Mouse (Mus musculus) forebrain, embryonic 16.5 days (tissue): ENCODE measurements around the gene Ephb1. TPM values are rescaled to one million over a fixed set of nuclear protein-coding genes. Genes with fewer than 3 reads are reported as not detected.

Source experiments
- ATAC-seq: fragments of 200-750 bp; cut with Nextera tagmentation; 2 replicates; pipeline ENCODE4 v1.8.0; 2017; ENCODE audit warnings: mild to moderate bottlenecking, moderate library complexity
- H3K27ac ChIP-seq: fragments of 300-500 bp; sonication (generic); 2 replicates; pipeline ENCODE4 v1.5.1; 2014; ENCODE audit warnings: low read length, control low read depth
- H3K27me3 ChIP-seq: fragments of 300-500 bp; sonication (generic); replicated peaks from 2 replicates; pipeline ENCODE4 v1.6.1; 2014; ENCODE audit warnings: low read length; ENCODE audit not compliant: control insufficient read depth, insufficient read depth
- H3K36me3 ChIP-seq: fragments of 300-500 bp; sonication (generic); 2 replicates; pipeline ENCODE4 v1.6.1; 2014; ENCODE audit not compliant: control insufficient read depth, insufficient read depth
- H3K4me1 ChIP-seq: fragments of 300-500 bp; sonication (generic); replicated peaks from 2 replicates; pipeline ENCODE4 v1.6.1; 2014; ENCODE audit warnings: low read length; ENCODE audit not compliant: control insufficient read depth, insufficient read depth
- H3K4me2 ChIP-seq: fragments of 300-500 bp; sonication (generic); 2 replicates; pipeline ENCODE4 v1.6.1; 2014; ENCODE audit warnings: mild to moderate bottlenecking, low read length, control low read depth
- H3K4me3 ChIP-seq: fragments of 300-500 bp; sonication (generic); replicated peaks from 2 replicates; pipeline ENCODE4 v1.5.1; 2014; ENCODE audit warnings: mild to moderate bottlenecking, low read length, control low read depth
- H3K9ac ChIP-seq: fragments of 300-500 bp; sonication (generic); replicated peaks from 2 replicates; pipeline ENCODE4 v1.6.1; 2014; ENCODE audit warnings: low read depth, low read length, control low read depth
- H3K9me3 ChIP-seq: fragments of 300-500 bp; sonication (generic); 2 replicates; pipeline ENCODE4 v1.6.1; 2016; ENCODE audit warnings: low read length; ENCODE audit not compliant: control insufficient read depth
- WGBS: fragments of 180-500 bp; shearing (Covaris S2); extraction: QIAGEN DNeasy Blood & Tissue Kit; methylation state at CpG from one replicate; pipeline ENCODE4 v1.1.7; 2014; 5-methylcytosine and 5-hydroxymethylcytosine counted together
- polyA plus RNA-seq: library from polyadenylated mRNA; unstranded; fragments of >200 nt; fragmentation: Nextera tagmentation; extraction: Ambion mirVana; gene quantifications from 2 replicates; pipeline ENCODE4 v1.2.1, GENCODE M21; 2015

Ephb1 gene
- polyA plus RNA-seq, 1 experiment from 2014 or later: 48.8 TPM

DNA sequence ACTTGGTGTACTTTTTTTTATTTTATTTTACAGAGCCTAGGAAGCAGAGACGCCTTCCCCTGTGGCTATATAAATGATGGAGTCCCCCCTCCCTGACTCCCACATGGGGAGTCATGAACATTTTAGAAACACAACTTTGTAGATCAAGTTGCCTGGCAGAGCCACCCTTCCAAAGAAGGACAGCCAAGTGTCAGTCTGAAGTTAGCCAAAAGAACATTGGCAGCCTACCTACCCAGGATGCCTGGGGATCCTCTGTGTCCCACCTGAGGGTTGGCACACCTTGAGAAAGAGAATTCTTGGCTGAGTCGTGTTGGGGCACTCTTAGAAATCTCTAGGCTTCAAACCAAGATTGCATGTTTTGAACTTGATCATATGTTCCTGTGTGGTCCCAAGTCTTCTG is 360.4 kb downstream of the Ephb1 start:
- Histone ChIP-seq H3K4me1 (no peaks in the 10 kb centered on the region), H3K4me3 (no peak overlapping the region), H3K36me3 (no peaks in the 10 kb centered on the region), H3K4me2 (no peak overlapping the region), H3K27ac (no peak overlapping the region), H3K9me3 (no peaks in the 10 kb centered on the region), H3K27me3 (no peaks in the 10 kb centered on the region), H3K9ac (no peak overlapping the region)
- 93% methylated on average over 2 of the region's 2 CpGs for WGBS
- no peak for ATAC-seq

DNA sequence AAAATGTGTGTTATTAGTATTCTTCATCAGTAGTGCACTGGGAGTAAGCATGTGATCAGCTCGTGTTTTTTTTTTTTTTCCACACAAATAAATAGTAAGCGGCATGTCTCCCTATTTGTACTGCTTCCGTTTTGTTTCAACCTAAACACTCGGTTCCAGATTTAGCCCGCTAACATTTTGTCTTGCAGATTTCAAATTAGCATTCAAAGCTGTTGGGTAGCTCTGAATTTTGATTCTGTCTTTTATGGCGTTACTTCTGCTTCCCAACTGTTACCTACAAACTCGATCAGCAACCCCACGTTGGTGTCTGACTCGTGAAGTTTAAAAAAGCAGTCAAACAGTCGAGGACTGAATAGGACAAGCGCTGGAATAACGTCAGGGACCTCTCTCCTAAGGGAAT is 363.7 kb downstream of the Ephb1 start:
- no peak overlapping the region for H3K4me3 ChIP-seq
- no peak overlapping the region for H3K4me2 ChIP-seq
- 0 out of 2 replicates have a peak, but pooled peaks have one; percentile 52 for ATAC-seq
- H3K27ac ChIP-seq: no peak overlapping the region
- WGBS: 52% methylated on average over 12 of the region's 12 CpGs
- no peaks in the 10 kb centered on the region for H3K9me3 ChIP-seq
- H3K9ac ChIP-seq: no peak overlapping the region
- H3K27me3 ChIP-seq: no peaks in the 10 kb centered on the region
- no peaks in the 10 kb centered on the region for H3K36me3 ChIP-seq
- no peaks in the 10 kb centered on the region for H3K4me1 ChIP-seq

DNA sequence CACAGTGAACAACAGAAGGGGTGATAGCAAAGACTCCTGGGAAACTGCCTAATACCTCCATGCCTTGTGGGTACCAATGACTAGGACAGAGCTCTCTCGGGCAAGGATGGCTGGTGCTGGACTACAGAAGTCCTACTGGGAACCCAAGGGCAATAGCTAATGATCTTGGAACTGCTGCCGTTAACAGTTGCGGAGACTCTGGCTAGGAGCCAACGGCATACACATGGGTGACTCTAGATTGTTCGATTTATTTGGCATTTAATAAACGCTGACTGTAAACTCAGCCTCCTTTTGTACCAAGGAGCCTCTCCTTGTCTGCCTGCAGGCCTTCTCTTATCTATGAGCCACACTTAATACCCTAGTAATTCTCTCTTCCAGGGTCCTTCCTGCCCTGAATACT is 364.5 kb downstream of the Ephb1 start:
- Histone ChIP-seq H3K36me3 (no peaks in the 10 kb centered on the region), H3K27me3 (no peaks in the 10 kb centered on the region), H3K27ac (no peak overlapping the region), H3K4me1 (no peaks in the 10 kb centered on the region), H3K9me3 (no peaks in the 10 kb centered on the region), H3K4me2 (no peak overlapping the region), H3K4me3 (no peak overlapping the region), H3K9ac (no peak overlapping the region)
- no peak for ATAC-seq
- 53% methylated on average over 6 of the region's 6 CpGs for WGBS

DNA sequence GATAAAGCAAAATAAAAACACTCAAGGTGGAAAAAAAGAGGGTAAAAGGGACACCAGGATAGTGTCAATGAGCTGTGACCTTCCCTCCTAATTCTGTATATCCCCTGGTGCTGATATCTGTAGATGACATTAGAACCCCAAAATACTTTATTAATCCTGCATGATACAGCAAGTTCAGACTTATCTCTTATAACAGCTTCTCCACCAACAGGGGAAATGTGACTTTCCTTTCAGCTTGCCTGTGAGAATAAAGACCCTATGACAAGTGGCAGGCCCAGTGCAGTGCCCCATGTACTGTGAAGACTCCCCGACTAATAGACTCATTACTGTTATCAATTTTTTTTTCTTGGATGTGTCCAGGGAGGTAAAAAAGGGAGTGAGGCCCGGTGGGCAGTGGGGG is 367.6 kb downstream of the Ephb1 start:
- Histone ChIP-seq H3K4me2 (no peak overlapping the region), H3K9me3 (no peaks in the 10 kb centered on the region), H3K9ac (no peak overlapping the region), H3K4me3 (no peak overlapping the region), H3K27ac (no peak overlapping the region), H3K4me1 (0 out of 2 replicates have a peak, but pooled peaks cover 2% of the 10 kb centered on the region), H3K36me3 (no peaks in the 10 kb centered on the region), H3K27me3 (no peaks in the 10 kb centered on the region)
- ATAC-seq: no peak
- 63% methylated on average over 2 of the region's 2 CpGs for WGBS

DNA sequence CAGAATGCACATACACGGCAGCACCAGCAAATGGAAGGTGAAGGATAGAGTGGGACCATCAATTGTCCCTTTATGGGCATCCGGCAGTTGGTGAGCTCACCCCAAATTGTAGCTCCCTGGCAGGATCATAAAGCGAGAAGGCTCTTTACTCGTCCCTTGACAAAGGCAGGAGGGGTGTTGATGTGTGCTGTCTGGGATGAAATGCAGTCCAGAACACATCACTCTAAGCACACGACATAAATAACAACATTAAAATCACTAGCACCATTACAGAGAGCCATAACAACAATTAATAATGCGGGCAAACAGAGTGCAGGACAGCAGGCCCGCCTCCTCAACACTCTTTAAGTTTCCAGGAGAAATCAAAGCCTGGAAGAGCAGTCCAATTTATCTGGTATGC is 372.1 kb downstream of the Ephb1 start:
- no peaks in the 10 kb centered on the region for H3K9me3 ChIP-seq
- H3K4me3 ChIP-seq: no peak overlapping the region
- 0 out of 2 replicates have a peak, but pooled peaks cover 2% of the 10 kb centered on the region for H3K4me1 ChIP-seq
- no peak for ATAC-seq
- H3K27me3 ChIP-seq: no peaks in the 10 kb centered on the region
- no peak overlapping the region for H3K27ac ChIP-seq
- no peak overlapping the region for H3K9ac ChIP-seq
- 80% methylated on average over 7 of the region's 7 CpGs for WGBS
- H3K4me2 ChIP-seq: no peak overlapping the region
- no peaks in the 10 kb centered on the region for H3K36me3 ChIP-seq

DNA sequence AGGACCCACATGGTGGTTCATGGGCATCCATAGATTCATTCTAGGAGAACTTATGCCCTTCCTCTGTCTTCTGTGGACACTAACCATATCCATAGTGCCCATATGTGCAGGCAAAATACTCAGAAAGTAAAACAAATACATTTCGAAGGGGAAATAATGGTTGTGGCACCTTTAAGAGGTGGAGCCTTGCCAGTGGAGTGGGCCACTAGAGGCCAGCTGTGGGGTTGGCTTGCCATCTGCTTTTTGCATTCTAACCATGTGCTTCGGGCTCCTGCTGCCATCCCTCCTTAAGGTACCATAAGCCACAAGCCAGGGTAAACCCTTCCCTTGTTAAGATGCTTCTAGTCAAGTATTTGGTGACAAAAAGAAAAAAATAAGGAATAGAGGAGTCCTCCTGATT is 373.3 kb downstream of the Ephb1 start:
- ATAC-seq: no peak; the same call in 1 of the 2 replicates
- Histone ChIP-seq H3K27me3 (no peaks in the 10 kb centered on the region), H3K4me3 (no peak overlapping the region), H3K9ac (no peak overlapping the region), H3K4me1 (0 out of 2 replicates have a peak, but pooled peaks cover 2% of the 10 kb centered on the region), H3K36me3 (no peaks in the 10 kb centered on the region), H3K4me2 (no peak overlapping the region), H3K9me3 (no peaks in the 10 kb centered on the region), H3K27ac (no peak overlapping the region)
- WGBS: 70% methylated on average over 2 of the region's 2 CpGs

DNA sequence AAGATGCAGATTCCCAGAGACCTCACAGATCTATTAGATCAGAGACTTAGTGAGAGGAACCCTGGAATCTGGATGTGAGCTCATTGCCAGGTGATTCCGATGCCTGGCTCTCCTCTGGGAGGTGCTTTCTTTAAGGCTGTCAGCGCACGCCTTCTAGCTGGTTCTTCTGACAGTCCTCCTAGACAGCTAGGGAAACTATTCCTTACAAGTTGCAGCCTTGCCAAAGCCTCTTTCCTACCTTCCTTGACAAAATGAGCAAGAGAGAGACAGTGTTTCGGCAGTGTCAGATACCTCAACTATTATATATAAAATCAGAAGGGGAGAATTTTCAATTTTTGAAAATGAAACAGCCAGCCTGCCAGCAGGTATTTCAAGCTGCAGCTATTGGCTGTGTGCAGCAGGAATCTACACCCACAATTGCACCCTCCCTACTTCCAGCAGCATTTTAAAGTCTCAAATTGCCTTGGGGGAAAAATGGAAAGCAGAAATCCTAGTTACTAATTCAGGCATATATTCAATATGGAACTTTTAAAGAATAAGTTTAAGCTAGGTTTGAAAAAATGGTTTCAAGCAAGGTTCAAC is 377.5 kb downstream of the Ephb1 start:
- H3K36me3 ChIP-seq: no peaks in the 10 kb centered on the region
- H3K4me1 ChIP-seq: no peaks in the 10 kb centered on the region
- no peak overlapping the region for H3K4me3 ChIP-seq
- no peak overlapping the region for H3K27ac ChIP-seq
- WGBS: 88% methylated on average over 4 of the region's 4 CpGs
- H3K9me3 ChIP-seq: no peaks in the 10 kb centered on the region
- no peaks in the 10 kb centered on the region for H3K27me3 ChIP-seq
- no peak overlapping the region for H3K4me2 ChIP-seq
- ATAC-seq: no peak
- no peak overlapping the region for H3K9ac ChIP-seq

DNA sequence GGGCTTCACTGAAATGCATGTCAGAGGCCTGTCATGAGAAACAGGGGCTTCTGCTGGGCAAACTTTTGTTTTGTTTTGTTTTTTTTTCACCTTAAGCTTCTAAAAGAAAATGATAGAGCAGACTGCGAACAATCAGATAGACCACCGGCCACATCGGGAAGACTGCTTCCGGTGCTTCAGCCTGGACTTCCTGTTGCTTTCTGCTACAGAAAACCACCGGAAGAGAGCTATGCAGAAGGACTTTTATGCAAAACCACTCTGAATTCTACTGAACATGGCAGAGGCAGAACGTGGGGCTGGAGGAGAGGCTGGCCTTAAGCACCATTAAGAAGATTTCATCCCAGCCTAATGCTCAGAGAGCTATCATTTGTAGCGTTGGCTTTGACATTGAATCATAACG is 382.2 kb downstream of the Ephb1 start:
- no peak overlapping the region for H3K4me2 ChIP-seq
- H3K9me3 ChIP-seq: no peaks in the 10 kb centered on the region
- H3K4me3 ChIP-seq: no peak overlapping the region
- H3K27me3 ChIP-seq: no peaks in the 10 kb centered on the region
- H3K27ac ChIP-seq: no peak overlapping the region
- H3K9ac ChIP-seq: no peak overlapping the region
- no peaks in the 10 kb centered on the region for H3K4me1 ChIP-seq
- no peaks in the 10 kb centered on the region for H3K36me3 ChIP-seq
- ATAC-seq: no peak
- WGBS: 76% methylated on average over 8 of the region's 8 CpGs

DNA sequence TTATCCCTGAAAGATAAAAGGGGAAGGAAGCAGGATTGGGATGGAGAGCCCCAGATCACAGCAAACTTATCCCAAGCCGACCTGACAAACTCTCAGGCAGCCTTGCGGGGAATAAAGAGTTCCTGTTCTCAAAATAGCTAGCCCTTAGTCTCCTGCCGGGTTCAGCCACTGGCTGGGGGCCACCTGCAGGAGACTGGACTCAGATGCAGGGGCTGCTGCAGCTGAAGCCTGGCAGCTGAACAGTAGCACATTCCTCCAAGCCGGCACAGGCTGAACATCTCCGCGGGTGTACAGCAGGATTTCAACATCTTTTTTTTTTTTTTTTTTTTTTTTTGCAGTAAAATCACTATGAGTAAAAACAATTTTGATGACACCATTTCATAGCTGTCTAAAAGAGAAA is 382.7 kb downstream of the Ephb1 start:
- no peak for ATAC-seq
- WGBS: 23% methylated on average over 6 of the region's 6 CpGs

DNA sequence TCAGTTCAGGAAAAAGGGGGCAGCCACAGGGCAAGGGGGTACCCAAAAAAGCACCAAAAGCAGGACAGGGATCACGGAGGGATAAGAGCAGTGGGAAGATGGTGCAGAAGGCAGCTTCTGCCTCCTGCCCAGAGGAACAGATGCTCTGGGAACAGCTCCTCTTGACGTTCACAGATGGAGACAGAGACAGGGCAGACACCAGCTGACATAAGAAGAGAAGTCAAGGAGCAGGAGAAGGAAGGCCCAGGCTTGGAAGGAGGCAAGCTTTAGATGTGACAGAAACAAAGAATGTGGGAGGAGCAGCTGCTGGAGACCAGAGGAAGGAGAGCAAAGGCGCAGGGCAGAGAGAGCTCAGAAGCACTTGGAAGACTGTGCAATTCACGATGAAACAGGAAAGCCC is 398.3 kb downstream of the Ephb1 start:
- WGBS: 34% methylated on average over 4 of the region's 4 CpGs
- peak; percentile 23; the same call in 1 of the 2 replicates for ATAC-seq
- Histone ChIP-seq H3K36me3 (no peaks in the 10 kb centered on the region), H3K4me1 (peaks cover 8% of the 10 kb centered on the region), H3K27ac (no peak overlapping the region; the same call in 1 of the 2 replicates), H3K4me3 (no peak overlapping the region), H3K27me3 (no peaks in the 10 kb centered on the region), H3K9ac (peak overlapping the region; percentile 29; the same call in 1 of the 2 replicates), H3K4me2 (no peak overlapping the region), H3K9me3 (no peaks in the 10 kb centered on the region)

More for the DNA sequence above, 382.7 kb downstream of the Ephb1 start:
- Histone ChIP-seq H3K9ac (no peak overlapping the region), H3K4me2 (no peak overlapping the region), H3K4me1 (no peaks in the 10 kb centered on the region), H3K27ac (no peak overlapping the region), H3K9me3 (no peaks in the 10 kb centered on the region), H3K27me3 (no peaks in the 10 kb centered on the region), H3K36me3 (no peaks in the 10 kb centered on the region), H3K4me3 (no peak overlapping the region)
